In the genomic region with DNA sequence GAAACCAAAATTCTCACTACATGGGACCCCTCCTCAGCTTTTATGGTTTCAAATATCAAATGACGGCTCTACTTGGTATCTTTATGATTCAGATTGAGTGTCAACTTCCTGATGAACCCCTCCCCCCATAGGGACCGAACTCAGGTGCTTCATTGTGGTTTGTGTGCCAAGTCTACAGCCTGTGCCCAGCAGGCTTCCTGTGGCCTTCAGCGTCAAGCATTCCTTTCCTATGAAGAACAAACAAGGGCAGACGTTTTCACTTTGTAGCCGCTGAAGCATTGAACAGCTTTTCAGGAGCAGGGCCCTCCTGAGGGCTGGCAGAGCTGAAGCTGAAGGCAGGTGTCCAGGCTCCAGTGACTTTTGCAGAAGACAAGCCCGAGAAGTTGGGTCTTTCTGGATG, we compare ENCODE assay signal across 19 mouse cellular contexts. TPM values are rescaled to one million over a fixed set of nuclear protein-coding genes. Genes with fewer than 3 reads are reported as not detected.
DNase-seq lines count a peak whose midpoint lies in the region; ATAC-seq and TF ChIP-seq lines count a peak whose summit lies in the region.
"Had no signal": no experiment of that assay in that cellular context is flagged by ENCODE, and none has a peak within 500 bp of the region (broad histone marks: within the 10 kb centered on the region; RNA-seq: fewer than 3 reads in every experiment).

No protein-coding gene starts in this region.

- H3K36me3 ChIP-seq in heart, postnatal 0 days (replicated peaks; ENCODE audit: control insufficient read depth, insufficient read depth, low read length): peaks cover 30% of the 10 kb centered on the region
- peaks cover 24% of the 10 kb centered on the region for H3K36me3 ChIP-seq in lung, embryonic 15.5 days
- peaks cover 7% of the 10 kb centered on the region for H3K36me3 ChIP-seq in intestine, embryonic 15.5 days

- H3K4me2 ChIP-seq in heart, postnatal 0 days (ENCODE audit: low read depth, low read length): peak overlapping the region; percentile 55; the same call in 1 of the 2 replicates
- H3K4me2 ChIP-seq in lung, embryonic 15.5 days: peak overlapping the region; percentile 36
- no peak overlapping the region for H3K4me2 ChIP-seq in intestine, embryonic 15.5 days (replicated peaks)
- H3K4me2 ChIP-seq: embryonic facial prominence, embryonic 15.5 days; forebrain, embryonic 15.5 days; hindbrain, embryonic 12.5 days; limb, embryonic 13.5 days had no signal

- no peak overlapping the region for H3K4me3 ChIP-seq in heart, postnatal 0 days (ENCODE audit: low read depth, low read length)
- H3K4me3 ChIP-seq in lung, embryonic 15.5 days: peak overlapping the region; percentile 11; the same call in 1 of the 2 replicates
- no peak overlapping the region for H3K4me3 ChIP-seq in intestine, embryonic 15.5 days (replicated peaks)
- H3K4me3 ChIP-seq: embryonic facial prominence, embryonic 15.5 days; forebrain, embryonic 15.5 days; hindbrain, embryonic 12.5 days; limb, embryonic 13.5 days; myocyte had no signal

- TF ChIP-seq EP300 in heart, postnatal 0 days (IDR thresholded peaks at IDR 0.05; ENCODE audit: low read depth): no peak

- H3K27me3 ChIP-seq in heart, postnatal 0 days (ENCODE audit: control insufficient read depth, insufficient read depth, low read length): no peaks in the 10 kb centered on the region
- no peaks in the 10 kb centered on the region; the same call in 1 of the 2 replicates for H3K27me3 ChIP-seq in lung, embryonic 15.5 days
- H3K27me3 ChIP-seq in intestine, embryonic 15.5 days (replicated peaks): no peaks in the 10 kb centered on the region
- H3K27me3 ChIP-seq: embryonic facial prominence, embryonic 15.5 days; forebrain, embryonic 15.5 days; hindbrain, embryonic 12.5 days; limb, embryonic 13.5 days had no signal

- DNase-seq in cerebellum, adult 11-12 months: peak; percentile 6
- DNase-seq in cerebellum, postnatal 36 days: no peak
- no peak for DNase-seq in heart, postnatal 0 days (ENCODE audit: low spot score)
- DNase-seq in heart, adult 18-20 months: no peak
- DNase-seq in 416B (ENCODE audit: low read depth): peak; percentile 70
- DNase-seq in layer of hippocampus, postnatal 10 days (ENCODE audit: low spot score in 2 of 2): no peak
- DNase-seq: B cell, adult 2 months; cerebellum, adult 8-10 months; gastrocnemius, postnatal 25 days; layer of hippocampus, postnatal 36 days; thymus, adult 18-20 months had no signal

- H3K4me1 ChIP-seq in heart, postnatal 0 days (ENCODE audit: control insufficient read depth, insufficient read depth): peaks cover 17% of the 10 kb centered on the region
- peaks cover 24% of the 10 kb centered on the region for H3K4me1 ChIP-seq in lung, embryonic 15.5 days
- H3K4me1 ChIP-seq in intestine, embryonic 15.5 days (replicated peaks): no peaks in the 10 kb centered on the region

- peak overlapping the region; percentile 96 for H3K27ac ChIP-seq in heart, postnatal 0 days (ENCODE audit: low read depth)
- H3K27ac ChIP-seq in lung, embryonic 15.5 days: peak overlapping the region; percentile 74
- no peak overlapping the region for H3K27ac ChIP-seq in intestine, embryonic 15.5 days
- H3K27ac ChIP-seq: embryonic facial prominence, embryonic 15.5 days; forebrain, embryonic 15.5 days; hindbrain, embryonic 12.5 days; kidney, postnatal 0 days; limb, embryonic 13.5 days had no signal

- TF ChIP-seq CTCF in heart, postnatal 0 days (IDR thresholded peaks at IDR 0.05; ENCODE audit: low read depth): no peak

- 30% methylated on average over 6 of the region's 6 CpGs for WGBS in heart, postnatal 0 days
- 33% methylated on average over 6 of the region's 6 CpGs for WGBS in lung, embryonic 15.5 days
- WGBS in intestine, embryonic 15.5 days: 49% methylated on average over 6 of the region's 6 CpGs

- no peak for ATAC-seq in heart, postnatal 0 days (ENCODE audit: insufficient read depth, low read depth)
- no peak for ATAC-seq in lung, embryonic 15.5 days (ENCODE audit: borderline replicate concordance, extremely low read depth, low FRiP score, low TSS enrichment)
- no peak for ATAC-seq in intestine, embryonic 15.5 days
- ATAC-seq: forebrain, embryonic 15.5 days had no signal

- H3K9ac ChIP-seq in heart, postnatal 0 days (replicated peaks; ENCODE audit: low read depth, low read length): no peak overlapping the region
- no peak overlapping the region for H3K9ac ChIP-seq in lung, embryonic 15.5 days
- H3K9ac ChIP-seq in intestine, embryonic 15.5 days: no peak overlapping the region
- H3K9ac ChIP-seq: embryonic facial prominence, embryonic 15.5 days; forebrain, embryonic 15.5 days; hindbrain, embryonic 12.5 days; limb, embryonic 13.5 days had no signal

- H3K9me3 ChIP-seq in heart, postnatal 0 days (replicated peaks; ENCODE audit: control insufficient read depth, low read length): no peaks in the 10 kb centered on the region
- no peaks in the 10 kb centered on the region for H3K9me3 ChIP-seq in lung, embryonic 15.5 days
- no peaks in the 10 kb centered on the region for H3K9me3 ChIP-seq in intestine, embryonic 15.5 days
- H3K9me3 ChIP-seq: embryonic facial prominence, embryonic 15.5 days; forebrain, embryonic 15.5 days; hindbrain, embryonic 12.5 days; limb, embryonic 13.5 days had no signal

RNA-seq across cellular contexts. Expression of a gene that starts 9.6 kb away (rescaled TPM):
- total RNA-seq in heart, postnatal 0 days (2014; rRNA removed; ENCODE audit: low replicate concordance): 77.6 and 240 TPM in 2 replicates
- 156 TPM in 2 replicates for polyA plus RNA-seq in heart, postnatal 0 days (2015; fragmentation: Nextera tagmentation; extraction: Ambion mirVana)
- 100 to 1,000 TPM; 327 to 375 TPM for total RNA-seq in heart, adult 18-20 months (2021)
- polyA plus RNA-seq in lung, embryonic 15.5 days (2015; fragmentation: Nextera tagmentation; extraction: Ambion mirVana): 57.4 and 59.4 TPM in 2 replicates
- 10 to 100 TPM; 62.3 to 64.5 TPM for total RNA-seq in layer of hippocampus, postnatal 10 days (2021)
- 59.6 and 62.3 TPM in 2 replicates for polyA plus RNA-seq in intestine, embryonic 15.5 days (2015; fragmentation: Nextera tagmentation; extraction: Ambion mirVana)

Comparison
In these comparisons a context has a peak if more than half of its experiments do, and no peak if none do; other contexts are left out.
1. DNase-seq: peak in cerebellum, adult 11-12 months (single experiment) and 416B (single experiment); none in cerebellum, postnatal 36 days (0 of 2), heart, postnatal 0 days (single experiment), heart, adult 18-20 months (0 of 2) and layer of hippocampus, postnatal 10 days (0 of 2).